Mouse (Mus musculus): Measurements from ENCODE around the gene Pde3b. TPM values are rescaled to one million over a fixed set of nuclear protein-coding genes. Genes with fewer than 3 reads are reported as not detected.

Gene Pde3b
- total and polyA plus RNA-seq, 3 experiments: 17.9 to 40.0 (median 26.0) TPM

- Histone ChIP-seq H3K4me3 (replicated peaks in 1 of 3; ENCODE audit: low read depth in 2 of 3, low read length in 2 of 3, poor library complexity in 1 of 3) (no peak overlapping the region), H3K27me3 (replicated peaks) (no peaks in the 10 kb centered on the region), H3K79me2 (replicated peaks; ENCODE audit: control insufficient read depth, extremely low read depth, insufficient read depth, poor library complexity, severe bottlenecking) (no peaks in the 10 kb centered on the region), H3K36me3 (replicated peaks in 1 of 2; ENCODE audit: control insufficient read depth in 1 of 2, insufficient read depth in 1 of 2, low read length in 1 of 2) (peaks cover 17 to 37% of the 10 kb centered on the region in 2 experiments), H3K9ac (ENCODE audit: insufficient read depth, low read depth) (no peak overlapping the region), H3K4me1 (ENCODE audit: control insufficient read depth in 1 of 2, insufficient read depth in 2 of 2) (peaks cover 2 to 32% of the 10 kb centered on the region in 2 experiments; a peak in 3 of 4 replicates), H3K4me2 (ENCODE audit: insufficient read depth, low read depth, poor library complexity, severe bottlenecking) (no peak overlapping the region), H3K9me3 (replicated peaks; ENCODE audit: low read length) (no peaks in the 10 kb centered on the region), H3K27ac (ENCODE audit: insufficient read depth, low read depth) (no peak overlapping the region)
- DNase-seq (ENCODE audit: extremely low read depth): no peak
- dilution Hi-C loops (cut with MboI; ENCODE audit: extremely low pct_ligation_motif_present, extremely low pct_unique_long_range_greater_than_20kb, low sequenced_read_pairs): no loop called here
- TF ChIP-seq CTCF (conservative IDR thresholded peaks at IDR 0.05 in 1 of 2, IDR thresholded peaks at IDR 0.05 in 1 of 2; ENCODE audit: low read depth in 2 of 2, low read length in 2 of 2): no peak
- TF ChIP-seq ELF1 (IDR thresholded peaks at IDR 0.05; ENCODE audit: low read depth, low read length): peak; percentile 47
- peak; percentile 52; the same call in 1 of the 2 replicates for TF ChIP-seq EP300 (IDR thresholded peaks at IDR 0.05; ENCODE audit: low read length)
- TF ChIP-seq USF2 (conservative IDR thresholded peaks at IDR 0.05; ENCODE audit: low read depth, low read length): no peak
- in situ Hi-C loops (cut with MboI; ENCODE audit: low pct_ligation_motif_present, low pct_unique_long_range_greater_than_20kb, low sequenced_read_pairs): no loop called here
These were observed 111.2 kb downstream of the Pde3b start for GRCm38 (mm10) chr7:114526245-114526644.

- no peaks in the 10 kb centered on the region for H3K9me3 ChIP-seq (replicated peaks; ENCODE audit: low read length)
- no peak overlapping the region for H3K4me3 ChIP-seq (replicated peaks in 1 of 3; ENCODE audit: low read depth in 2 of 3, low read length in 2 of 3, poor library complexity in 1 of 3)
- no peaks in the 10 kb centered on the region for H3K79me2 ChIP-seq (replicated peaks; ENCODE audit: control insufficient read depth, extremely low read depth, insufficient read depth, poor library complexity, severe bottlenecking)
- TF ChIP-seq RCOR1 (conservative IDR thresholded peaks at IDR 0.05; ENCODE audit: low read depth, low read length) (no peak), ZNF384 (IDR thresholded peaks at IDR 0.05; ENCODE audit: low read depth, low read length) (no peak), TBP (conservative IDR thresholded peaks at IDR 0.05; ENCODE audit: low read depth, low read length) (no peak), ZKSCAN1 (IDR thresholded peaks at IDR 0.05; ENCODE audit: borderline replicate concordance, low read depth, low read length) (no peak), PAX5 (IDR thresholded peaks at IDR 0.05; ENCODE audit: low read length) (no peak), CTCF (conservative IDR thresholded peaks at IDR 0.05 in 1 of 2, IDR thresholded peaks at IDR 0.05 in 1 of 2; ENCODE audit: low read depth in 2 of 2, low read length in 2 of 2) (no peak), SIN3A (IDR thresholded peaks at IDR 0.05; ENCODE audit: low read length) (no peak), POLR2A (IDR thresholded peaks at IDR 0.05; ENCODE audit: low read depth, low read length) (no peak), MAFK (IDR thresholded peaks at IDR 0.05; ENCODE audit: insufficient replicate concordance, low read length) (no peak), GABPA (IDR thresholded peaks at IDR 0.05; ENCODE audit: insufficient replicate concordance, low read depth, low read length) (no peak), E2F4 (IDR thresholded peaks at IDR 0.05; ENCODE audit: insufficient replicate concordance, low read depth, low read length) (no peak), NRF1 (IDR thresholded peaks at IDR 0.05; ENCODE audit: low read depth, low read length) (no peak), TCF12 (IDR thresholded peaks at IDR 0.05; ENCODE audit: low read depth, low read length) (no peak), ETS1 (conservative IDR thresholded peaks at IDR 0.05; ENCODE audit: low read depth, low read length) (no peak), RAD21 (IDR thresholded peaks at IDR 0.05; ENCODE audit: low read depth, low read length) (no peak), SMC3 (IDR thresholded peaks at IDR 0.05; ENCODE audit: low read depth, low read length) (no peak), MXI1 (IDR thresholded peaks at IDR 0.05; ENCODE audit: low read depth, low read length) (no peak), ZC3H11A (IDR thresholded peaks at IDR 0.05; ENCODE audit: low read depth, low read length) (no peak), JUN (IDR thresholded peaks at IDR 0.05; ENCODE audit: insufficient read depth, low read depth, low read length) (no peak)
- no peaks in the 10 kb centered on the region for H3K4me1 ChIP-seq (ENCODE audit: control insufficient read depth in 1 of 2, insufficient read depth in 2 of 2)
- peaks cover 22 to 37% of the 10 kb centered on the region in 2 experiments for H3K36me3 ChIP-seq (replicated peaks in 1 of 2; ENCODE audit: control insufficient read depth in 1 of 2, insufficient read depth in 1 of 2, low read length in 1 of 2)
- in situ Hi-C loops (cut with MboI; ENCODE audit: low pct_ligation_motif_present, low pct_unique_long_range_greater_than_20kb, low sequenced_read_pairs) (no loop called here), dilution Hi-C loops (cut with MboI; ENCODE audit: extremely low pct_ligation_motif_present, extremely low pct_unique_long_range_greater_than_20kb, low sequenced_read_pairs) (no loop called here)
- no peaks in the 10 kb centered on the region for H3K27me3 ChIP-seq (replicated peaks)
- no peak overlapping the region for H3K9ac ChIP-seq (ENCODE audit: insufficient read depth, low read depth)
- DNase-seq (ENCODE audit: extremely low read depth): no peak
- no peak overlapping the region for H3K27ac ChIP-seq (ENCODE audit: insufficient read depth, low read depth)
- H3K4me2 ChIP-seq (ENCODE audit: insufficient read depth, low read depth, poor library complexity, severe bottlenecking): no peak overlapping the region
These were observed 121.1 kb downstream of the Pde3b start for GRCm38 (mm10) chr7:114536179-114536578.

Measured in CH12.LX (cell line).